Mouse (Mus musculus): ENCODE data around the gene Dek. TPM values are rescaled to one million over a fixed set of nuclear protein-coding genes. Genes with fewer than 3 reads are reported as not detected.

The Dek gene
- polyA plus RNA-seq (2014; fragmentation: Illumina TruSeq; extraction: RNeasy Lipid Tissue Mini Kit (QIAGEN cat#74804); ENCODE audit: low read depth, low replicate concordance): 48.8 TPM

DNA sequence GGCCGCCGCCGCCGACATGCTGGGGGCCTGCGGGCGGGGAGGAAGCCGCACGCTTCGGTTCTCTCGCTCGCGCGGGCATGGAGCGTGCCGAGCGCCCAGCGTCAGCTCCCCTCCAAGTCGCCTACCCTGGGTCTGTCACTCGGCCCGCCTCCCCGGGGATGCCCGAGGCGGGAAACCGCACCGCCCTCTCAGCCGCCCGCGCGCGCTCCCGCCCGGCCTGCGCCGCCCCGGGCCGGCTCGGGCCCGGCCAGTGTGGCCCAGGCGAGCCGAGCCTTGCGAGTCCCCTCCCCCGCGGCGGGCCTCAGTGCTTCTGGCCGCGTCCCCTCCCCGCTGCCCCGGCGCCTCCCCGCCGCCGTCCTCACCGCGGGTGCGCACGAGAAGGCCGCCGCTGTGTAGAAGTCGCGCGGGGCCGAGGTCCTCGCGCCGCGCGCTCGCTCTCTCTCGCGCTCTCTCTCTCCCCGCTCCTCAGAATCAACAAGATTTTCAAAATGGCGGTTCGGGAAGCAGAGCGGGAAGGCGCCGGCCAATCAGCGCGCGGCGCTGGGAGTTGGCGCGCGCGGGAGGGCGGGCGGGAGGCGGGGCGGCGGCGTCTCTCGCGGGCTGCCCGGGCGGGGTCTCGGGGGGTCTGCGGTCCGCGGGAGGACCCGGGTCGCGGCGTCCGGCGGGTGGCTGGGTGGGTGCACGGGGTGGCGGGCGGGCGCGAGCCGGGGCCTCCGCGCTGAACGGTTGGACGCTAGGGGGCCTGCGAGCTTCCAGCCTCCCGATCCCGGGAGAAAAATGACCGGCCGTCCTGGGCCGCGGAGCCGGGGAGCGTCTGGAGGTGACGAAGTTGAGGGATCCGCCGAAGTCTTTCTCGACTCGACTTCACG, at the start of gene Dek:
Dek (minus strand) TSS at position 491 of the 869 bp plus-strand sequence.

DNA sequence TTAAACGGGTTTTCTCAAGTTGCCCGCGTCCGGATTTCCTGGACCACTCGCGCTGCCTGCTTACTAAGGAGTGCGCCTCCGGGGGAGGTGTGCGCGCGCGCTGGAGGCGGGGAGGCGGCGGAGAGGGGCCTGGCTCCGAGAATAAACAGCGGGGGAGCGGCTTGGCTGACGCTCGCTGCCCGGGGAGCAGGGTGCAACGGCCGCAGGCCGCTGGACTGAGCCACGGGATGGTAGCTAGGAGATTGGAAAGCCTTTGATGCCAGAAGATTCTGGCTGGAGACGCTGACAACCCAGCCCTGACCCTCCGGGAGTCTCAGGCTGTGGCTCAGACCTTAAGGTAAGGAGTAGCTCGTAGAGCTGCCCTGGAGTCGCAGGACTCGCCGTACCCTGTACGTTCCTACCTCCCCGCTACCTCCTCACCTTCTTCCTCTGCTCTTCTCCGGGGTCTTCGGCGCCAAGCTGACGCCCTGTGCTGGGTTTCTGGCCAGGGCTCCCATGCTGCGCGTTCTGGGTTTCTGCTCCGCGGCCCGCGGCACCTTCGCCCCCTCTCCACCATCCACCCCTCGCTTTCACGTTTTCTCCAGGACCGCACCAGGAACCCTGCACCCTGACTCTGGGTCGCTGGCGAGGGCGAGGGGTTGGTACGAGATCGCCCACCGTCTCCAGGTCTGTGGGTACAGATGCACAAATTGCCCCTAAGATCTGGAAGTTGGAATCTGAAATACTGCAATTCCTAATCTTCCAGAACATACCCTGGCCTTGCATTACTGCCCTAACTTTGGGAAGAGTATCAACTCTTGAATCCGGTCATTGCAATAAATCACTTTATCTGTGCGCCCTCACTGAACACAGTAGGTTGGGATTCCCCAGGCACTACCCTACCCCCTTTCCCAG, 16.8 kb upstream of the Dek start, which contains the start of gene Rnf144b:
Rnf144b (plus strand) TSS at position 120 of the 894 bp plus-strand sequence.

GRCm38 (mm10) chr13:47044617-47044947, 61.4 kb downstream of the Dek start, which contains the start of gene Tpmt:
Tpmt (minus strand) TSS chr13:47044737.

GRCm38 (mm10) chr13:47043030-47043680, 62.8 kb downstream of the Dek start, which contains the start of gene Kdm1b:
Kdm1b (plus strand) TSS chr13:47043499.

Other genes starting within 250 kb of the Dek start
- gene Kif13a, start 176.3 kb downstream of the Dek start, polyA plus RNA-seq (2014; fragmentation: Illumina TruSeq; extraction: RNeasy Lipid Tissue Mini Kit (QIAGEN cat#74804); ENCODE audit: low read depth, low replicate concordance): 34.4 TPM
- 3.6 TPM for gene Nhlrc1, start 91.4 kb downstream of the Dek start, polyA plus RNA-seq (2014; fragmentation: Illumina TruSeq; extraction: RNeasy Lipid Tissue Mini Kit (QIAGEN cat#74804); ENCODE audit: low read depth, low replicate concordance)
- gene Kdm1b, start 62.7 kb downstream of the Dek start, polyA plus RNA-seq (2014; fragmentation: Illumina TruSeq; extraction: RNeasy Lipid Tissue Mini Kit (QIAGEN cat#74804); ENCODE audit: low read depth, low replicate concordance): 12.1 TPM
- 78.1 TPM for gene Tpmt, start 61.5 kb downstream of the Dek start, polyA plus RNA-seq (2014; fragmentation: Illumina TruSeq; extraction: RNeasy Lipid Tissue Mini Kit (QIAGEN cat#74804); ENCODE audit: low read depth, low replicate concordance)
- gene Rnf144b, start 16.5 kb upstream of the Dek start, polyA plus RNA-seq (2014; fragmentation: Illumina TruSeq; extraction: RNeasy Lipid Tissue Mini Kit (QIAGEN cat#74804); ENCODE audit: low read depth, low replicate concordance): 29.5 TPM

Data from adipose tissue, adult 10 weeks (tissue).